Mouse (Mus musculus) right cerebral cortex, postnatal 4 days (tissue): ENCODE data around the gene Tbc1d22a.

Source experiments
- DNase-seq: peaks from one replicate; pipeline ENCODE4 v3.0.0-alpha.2; 2022

Gene Tbc1d22a

DNA sequence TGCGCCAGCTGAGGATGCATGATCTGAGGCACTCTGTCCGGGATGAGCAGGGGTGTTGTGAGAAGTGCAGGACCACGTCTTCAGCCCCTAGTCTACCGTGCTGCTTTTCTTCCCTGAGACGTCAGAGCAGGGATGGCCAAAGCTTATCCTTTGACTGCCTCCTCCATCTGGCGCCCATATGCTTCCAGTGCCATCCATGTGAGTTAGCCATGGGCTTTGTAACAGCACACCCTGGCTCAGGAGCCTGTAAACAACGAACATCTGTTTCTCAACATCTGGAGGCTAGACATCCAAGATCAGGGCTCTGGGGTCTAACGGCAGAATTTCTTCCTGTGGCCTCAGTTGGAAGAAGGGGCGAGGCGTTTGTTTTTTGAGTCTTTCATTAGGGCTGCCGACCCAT is 259.2 kb downstream of the Tbc1d22a start:
- DNase-seq, result no peak

DNA sequence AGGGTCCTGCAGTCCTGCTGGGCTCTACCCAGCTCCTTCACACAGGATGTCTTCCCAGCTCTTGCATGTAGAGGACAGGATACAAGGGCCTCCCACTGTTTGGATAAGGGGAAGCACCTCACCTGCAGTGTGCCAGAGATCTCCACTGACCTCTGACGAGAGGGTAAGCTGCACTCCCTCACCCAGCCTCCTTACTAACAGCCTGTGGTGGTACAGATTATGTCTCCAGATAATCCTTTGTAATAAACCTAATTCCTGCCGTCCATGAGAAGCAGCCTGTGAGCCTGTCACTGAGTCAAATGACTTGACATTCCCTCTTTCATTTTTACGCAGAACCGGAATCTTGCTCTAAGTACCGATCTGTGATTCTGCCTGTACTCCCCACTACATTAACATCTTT is 260.7 kb downstream of the Tbc1d22a start:
- DNase-seq, result no peak

DNA sequence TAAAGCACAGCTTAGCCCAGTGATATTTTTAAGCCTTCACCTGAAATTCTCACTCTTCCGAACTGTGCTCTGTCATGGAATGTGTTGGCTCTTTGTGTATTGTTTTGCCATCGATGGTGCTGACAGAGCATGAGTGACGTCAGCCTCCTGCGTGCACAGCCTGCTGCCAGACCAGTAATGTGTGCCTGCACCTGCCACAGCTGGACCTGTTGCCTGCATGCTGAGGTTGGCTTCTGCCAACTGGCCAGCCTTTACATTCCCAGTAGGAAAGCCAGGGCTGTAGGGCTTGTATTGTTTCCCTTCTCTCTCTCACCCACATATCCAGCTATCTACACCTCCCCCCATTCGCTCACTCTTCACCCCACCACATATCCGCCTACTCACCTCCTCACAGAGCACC is 262.2 kb downstream of the Tbc1d22a start:
- no peak for DNase-seq

DNA sequence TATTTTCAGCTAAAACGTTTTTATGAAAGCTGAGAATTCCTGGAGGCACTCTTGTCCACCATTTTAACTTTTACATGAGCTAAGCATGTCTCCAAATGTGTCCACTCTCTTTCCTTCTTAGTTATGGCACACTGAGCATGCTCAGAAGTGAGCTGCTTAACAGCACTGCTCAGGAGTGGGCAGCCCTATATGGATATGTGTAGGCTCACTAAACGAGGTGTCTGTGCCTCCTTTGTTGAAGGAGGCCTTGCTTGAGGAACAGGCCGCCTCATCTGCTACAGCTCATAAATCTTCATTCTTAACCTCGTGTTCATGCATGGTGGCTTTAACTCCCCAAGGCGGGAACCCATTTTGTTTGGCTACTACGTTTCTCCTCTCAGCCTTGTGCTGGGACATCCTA is 262.8 kb downstream of the Tbc1d22a start:
- DNase-seq, result no peak

DNA sequence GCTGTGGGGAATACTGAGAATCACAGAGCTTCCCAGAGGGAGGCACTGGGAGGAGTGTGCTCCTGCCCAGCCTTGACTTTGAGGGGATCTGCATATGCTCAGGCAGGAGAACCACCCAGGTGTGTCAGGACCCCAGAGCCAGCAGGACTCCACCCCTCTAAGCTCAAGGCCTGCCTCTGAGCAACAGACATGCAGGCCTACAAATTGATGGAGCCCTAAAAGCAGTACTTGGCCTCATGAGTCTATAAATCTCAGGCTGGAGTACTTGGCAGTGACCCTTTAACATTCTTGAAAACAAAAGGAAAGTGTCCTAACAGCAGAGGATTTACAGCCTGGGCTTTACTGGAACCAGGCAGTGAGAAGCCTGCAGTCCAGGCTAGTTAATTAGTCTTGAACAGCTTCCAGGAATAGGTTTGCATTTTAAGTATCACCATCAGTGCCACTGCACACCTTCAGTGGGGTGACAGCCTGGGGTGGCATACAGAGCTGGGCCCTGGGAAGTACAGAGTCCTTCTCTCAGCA is 263.3 kb downstream of the Tbc1d22a start:
- DNase-seq, result no peak

DNA sequence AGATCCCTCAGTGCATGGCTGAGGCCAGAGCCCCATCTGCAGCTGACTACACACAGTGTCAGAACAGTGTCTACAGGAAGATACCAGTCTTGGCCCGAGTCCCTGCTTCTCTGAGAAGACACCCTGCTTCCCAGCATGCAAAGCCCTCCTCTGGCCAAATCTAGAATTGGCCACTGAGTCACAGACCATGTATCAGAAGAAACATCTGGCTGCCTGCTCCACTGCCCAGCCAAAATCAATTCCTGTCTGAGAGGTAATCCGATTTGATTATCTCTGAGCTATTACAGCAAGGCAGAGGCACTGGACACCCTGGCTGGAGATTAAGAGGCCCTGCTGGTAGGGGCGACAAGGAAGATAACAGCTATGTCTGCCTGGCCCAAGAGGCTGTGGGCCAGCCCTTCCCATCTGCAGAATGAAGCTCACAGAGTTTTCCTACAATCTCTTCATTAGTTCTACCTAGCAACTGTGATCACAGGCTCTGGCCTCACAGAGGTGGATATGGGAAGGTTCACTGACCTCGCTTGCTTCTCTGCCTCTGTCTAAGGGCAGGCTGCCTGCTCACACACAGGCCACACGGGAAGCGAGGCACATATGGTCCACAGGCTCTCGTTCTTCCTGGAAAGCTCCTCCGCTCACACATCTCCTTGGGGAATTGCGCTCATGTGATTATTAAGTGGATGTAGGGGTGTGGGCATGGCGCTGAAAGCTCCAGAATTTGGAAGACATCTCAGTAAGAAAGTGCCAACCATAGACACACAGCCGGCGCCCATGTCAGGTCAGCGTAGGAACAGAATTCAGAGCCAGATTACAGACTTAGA is 264.6 kb downstream of the Tbc1d22a start:
- no peak for DNase-seq

DNA sequence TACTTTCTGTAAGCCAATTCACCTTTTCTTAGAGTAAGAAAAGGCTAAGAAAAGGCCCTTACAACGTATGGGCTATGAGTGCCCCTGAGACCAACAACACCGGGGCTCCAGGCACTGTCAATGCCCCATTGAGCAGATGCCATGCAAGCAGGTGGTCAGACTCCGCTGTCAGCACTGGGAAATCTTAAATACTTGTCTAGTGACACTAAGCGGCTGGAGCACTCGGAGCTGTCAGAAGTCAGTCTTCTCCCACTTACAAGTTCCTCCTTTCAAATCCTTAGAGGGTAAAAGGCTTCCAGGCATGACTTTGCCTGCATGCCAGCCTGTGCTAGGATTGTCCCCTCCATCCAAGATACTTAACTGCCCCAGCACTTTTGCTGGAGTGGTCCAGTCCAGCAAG is 268.1 kb downstream of the Tbc1d22a start:
- no peak for DNase-seq

DNA sequence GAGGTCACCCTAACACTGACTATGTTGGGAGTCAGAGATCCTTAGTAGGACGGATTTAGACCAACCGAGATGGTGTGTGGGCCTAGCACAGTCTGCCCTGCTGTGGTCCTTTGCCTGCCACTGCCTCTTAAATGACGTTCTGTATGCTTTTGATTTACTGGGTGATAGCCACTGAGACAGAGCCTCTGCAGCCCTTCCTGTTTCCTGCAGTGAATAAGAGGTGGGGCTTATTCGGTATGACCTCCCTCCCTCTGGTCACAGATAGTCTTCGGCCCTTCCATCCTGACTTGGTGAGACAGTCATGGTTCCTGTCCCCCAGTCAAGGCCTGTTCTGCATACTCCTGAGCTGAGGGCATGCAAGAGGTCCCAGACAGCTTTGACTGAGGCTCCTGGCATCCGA is 271.6 kb downstream of the Tbc1d22a start:
- DNase-seq, result no peak

DNA sequence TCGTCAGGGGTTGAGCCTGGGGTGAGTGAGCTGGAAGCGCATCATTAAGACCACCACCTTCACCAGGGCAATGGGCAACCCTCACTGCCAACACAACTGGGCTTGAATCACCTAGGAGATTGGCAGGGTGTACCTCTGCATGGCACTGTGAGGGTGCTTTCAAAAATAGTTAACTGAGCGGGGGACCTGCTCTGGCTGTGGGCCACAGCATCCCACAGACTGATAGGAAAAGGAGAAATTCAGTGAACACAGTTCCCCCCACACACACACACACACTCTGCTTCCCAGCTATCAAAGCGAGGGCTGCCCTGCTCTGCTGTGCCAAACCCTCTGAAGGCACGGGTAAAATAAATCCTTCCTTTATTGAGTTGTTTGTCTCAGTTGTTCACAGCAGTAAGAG is 273.1 kb downstream of the Tbc1d22a start:
- no peak for DNase-seq

DNA sequence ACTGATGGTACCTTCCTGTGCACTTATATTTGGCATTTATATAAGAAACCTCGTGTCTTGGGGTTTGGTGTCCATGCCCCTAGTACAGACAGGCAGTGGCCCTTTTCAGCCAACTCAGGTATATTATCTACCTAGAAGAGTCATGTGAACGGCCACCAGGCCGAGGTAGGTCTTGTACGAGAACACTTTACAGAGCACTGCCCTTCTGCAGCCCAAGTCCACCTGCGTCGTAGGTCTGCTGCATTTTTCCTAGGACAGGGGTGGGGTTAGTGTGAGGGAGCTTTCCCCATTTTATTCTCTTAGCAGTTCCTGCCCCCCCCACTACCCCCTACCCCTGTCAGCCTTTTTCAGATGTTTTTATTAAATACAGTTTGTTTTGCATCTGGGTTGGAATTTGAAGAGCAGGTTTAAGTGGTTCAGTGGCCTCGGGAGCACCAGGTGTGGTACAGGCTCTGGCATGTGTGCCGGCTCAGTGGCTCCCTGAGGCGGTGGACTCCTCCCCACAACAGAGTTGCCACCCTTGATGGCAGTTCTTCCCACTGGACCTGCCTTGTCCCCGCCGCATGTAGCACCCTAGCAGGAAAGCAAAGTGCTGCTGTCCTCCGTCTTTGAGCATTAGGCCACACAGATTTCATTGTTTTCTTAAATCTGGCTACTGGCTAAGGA is 277.3 kb downstream of the Tbc1d22a start:
- DNase-seq, result no peak

DNA sequence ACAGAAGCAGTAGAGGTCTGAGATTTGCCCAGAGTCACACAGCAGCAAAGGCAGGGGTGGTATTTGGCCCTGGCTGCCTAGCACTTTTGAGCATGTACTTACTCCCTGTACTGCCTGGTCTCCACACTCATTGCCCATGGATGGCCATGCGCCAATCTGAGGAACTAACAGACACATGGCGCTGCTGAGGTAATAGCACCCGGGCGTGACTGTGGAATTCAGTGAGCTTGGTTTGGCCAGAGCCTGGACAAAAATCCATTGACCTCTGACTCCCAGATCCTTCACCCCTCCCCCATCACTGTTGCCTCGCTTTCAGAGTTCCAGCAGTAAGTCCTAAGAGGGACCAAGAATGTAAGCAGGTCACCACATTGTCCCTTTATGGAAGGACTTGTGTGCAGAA is 278.4 kb downstream of the Tbc1d22a start:
- DNase-seq, result no peak

DNA sequence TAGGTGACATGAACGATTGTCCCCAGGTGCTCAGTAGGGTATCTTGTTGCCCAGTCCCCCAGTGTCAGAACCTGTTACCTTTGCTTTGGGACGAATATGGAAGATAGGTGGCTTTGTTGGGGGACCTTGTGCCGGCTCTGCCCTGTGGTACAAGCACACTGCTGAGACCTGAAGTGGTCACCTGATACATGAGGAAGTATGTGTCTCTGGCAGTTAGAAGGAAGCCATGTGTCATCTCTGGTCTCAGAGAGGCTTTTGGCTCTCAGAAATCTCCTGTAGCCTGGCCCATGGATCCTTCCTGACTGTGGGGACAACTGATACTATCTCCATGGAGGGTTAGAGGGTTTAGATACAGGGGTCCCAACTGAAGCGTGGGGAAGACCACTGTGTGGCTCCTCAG is 281.9 kb downstream of the Tbc1d22a start:
- DNase-seq, result no peak

DNA sequence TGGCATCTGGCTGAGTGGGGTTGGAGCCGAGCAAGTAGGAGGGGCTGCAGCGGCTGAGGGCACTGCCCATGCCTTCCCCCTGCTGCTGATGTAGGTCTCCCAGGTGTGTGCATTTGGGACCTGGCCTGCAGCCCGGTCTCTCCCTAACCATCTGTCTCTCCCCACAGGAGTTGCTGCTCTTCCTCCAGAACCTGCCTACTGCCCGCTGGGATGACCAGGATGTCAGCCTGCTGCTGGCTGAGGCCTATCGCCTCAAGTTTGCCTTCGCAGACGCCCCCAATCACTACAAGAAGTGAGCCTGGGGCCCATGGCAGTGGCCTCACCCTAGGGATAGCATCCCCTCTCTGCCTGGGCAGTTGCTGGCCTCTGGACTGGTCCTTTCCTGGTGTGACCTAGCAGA is 282.4 kb downstream of the Tbc1d22a start:
- DNase-seq, result no peak

DNA sequence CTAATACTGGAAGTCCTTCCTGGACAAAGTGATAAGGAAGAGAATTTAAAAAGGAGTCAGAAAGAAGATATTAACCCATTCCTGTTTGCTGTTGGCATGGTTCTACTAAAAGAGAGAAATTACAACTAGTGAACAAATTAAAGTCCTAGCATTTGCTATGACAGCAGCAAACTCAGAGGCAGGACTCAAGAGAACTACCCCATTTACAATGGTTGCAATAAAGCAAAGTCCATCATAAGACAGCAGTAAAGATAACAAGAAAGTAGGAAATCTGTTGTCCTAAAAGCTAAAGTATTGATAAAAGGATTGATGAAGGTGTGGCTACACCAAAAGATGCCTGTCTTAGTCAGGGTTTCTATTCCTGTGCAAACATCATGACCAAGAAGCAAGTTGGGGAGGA is 286.3 kb downstream of the Tbc1d22a start:
- DNase-seq, result no peak

DNA sequence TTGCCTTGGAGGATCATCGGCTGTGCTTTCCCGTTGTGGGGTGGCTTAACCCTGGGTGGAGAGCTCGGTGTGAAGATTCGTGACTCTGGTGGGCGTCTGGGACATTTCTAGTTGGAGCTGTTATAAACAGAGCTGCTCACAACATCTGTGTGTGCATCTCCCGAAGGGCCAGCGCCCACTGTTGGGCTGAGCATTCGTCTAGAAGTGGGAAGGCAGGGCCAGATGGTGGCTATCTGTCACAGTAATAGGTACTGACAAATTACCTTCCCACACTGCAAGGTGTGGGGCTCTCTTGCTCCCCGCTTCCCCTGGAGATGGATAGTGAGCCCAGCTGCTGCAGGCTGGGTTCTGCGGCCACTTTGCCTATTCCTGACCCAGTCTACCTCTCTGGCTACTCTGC is 289.2 kb downstream of the Tbc1d22a start:
- DNase-seq, result no peak

DNA sequence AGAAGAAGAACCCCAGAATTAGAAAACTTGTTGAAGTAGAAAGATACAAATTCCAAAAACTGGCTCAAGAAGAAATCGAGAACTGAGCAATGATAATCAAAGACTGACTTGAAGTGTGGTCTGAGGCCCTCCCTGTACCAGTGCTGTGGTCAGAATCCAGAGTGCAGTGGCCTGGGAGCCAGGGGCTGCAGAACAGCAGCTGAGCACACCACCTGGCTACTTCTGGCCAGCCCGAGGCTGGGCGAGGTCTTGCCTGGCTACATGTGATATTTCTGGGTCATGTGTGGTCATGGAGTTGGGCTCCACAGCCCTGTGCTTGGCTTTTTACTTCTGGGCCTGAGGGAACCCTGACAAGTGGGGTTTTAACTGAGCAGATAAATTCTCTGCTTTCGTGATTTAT is 292.4 kb downstream of the Tbc1d22a start:
- no peak for DNase-seq

DNA sequence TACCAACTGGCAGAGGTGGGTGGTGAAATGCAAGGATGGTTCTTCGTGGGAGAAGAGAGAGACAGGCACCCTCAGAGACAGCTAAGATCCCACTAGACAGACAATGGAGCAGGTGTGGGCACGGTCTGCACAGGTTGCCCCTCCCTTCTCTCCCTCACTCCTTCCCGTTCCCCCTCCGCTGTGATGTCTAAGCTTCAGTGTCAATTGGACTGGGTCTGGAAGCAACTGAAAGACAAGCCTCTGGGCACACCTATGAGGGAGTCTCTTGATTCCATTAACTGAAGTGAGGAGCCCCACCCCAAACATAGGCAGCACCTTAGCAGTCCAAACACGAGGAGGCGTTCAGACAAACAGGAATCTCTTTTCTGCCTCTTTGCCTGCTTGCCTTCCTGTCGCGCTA is 293.3 kb downstream of the Tbc1d22a start:
- DNase-seq, result no peak

DNA sequence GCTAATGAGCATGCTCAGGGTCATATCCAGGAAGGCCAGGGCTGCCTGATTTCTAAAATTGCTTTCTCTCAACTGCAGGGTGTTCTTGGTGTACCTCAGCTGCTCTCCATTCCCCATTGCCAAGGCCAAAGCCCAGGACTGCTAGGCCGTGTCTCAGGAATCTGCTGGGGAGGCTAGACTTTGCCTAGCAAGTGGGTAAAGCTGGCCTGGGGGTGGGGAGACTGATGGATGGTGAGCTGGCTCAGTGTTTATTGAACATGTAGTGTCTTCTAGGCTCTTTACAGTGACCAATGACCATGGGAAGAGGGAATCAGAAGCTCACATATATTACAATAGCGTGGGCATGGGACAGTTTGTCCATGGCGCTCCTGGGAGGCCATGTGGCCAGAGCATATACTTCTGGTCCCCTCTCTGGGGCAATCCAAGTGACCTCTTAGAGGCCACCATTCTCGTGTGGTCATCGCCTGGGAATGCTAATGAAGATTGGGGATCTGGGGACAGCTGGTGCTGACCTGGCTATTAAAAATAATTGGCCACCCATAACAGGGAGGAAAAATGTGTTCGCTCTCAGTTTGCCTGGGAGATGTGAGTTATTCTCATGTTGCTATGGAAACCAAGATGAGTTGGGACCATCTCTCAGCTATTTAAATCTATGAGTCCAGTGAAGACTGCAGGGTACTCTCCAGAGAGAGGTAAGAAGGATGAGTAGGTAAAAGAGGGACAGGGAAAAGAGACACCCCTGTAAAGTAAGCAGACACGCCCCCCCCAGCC is 294.3 kb downstream of the Tbc1d22a start:
- DNase-seq, result no peak

DNA sequence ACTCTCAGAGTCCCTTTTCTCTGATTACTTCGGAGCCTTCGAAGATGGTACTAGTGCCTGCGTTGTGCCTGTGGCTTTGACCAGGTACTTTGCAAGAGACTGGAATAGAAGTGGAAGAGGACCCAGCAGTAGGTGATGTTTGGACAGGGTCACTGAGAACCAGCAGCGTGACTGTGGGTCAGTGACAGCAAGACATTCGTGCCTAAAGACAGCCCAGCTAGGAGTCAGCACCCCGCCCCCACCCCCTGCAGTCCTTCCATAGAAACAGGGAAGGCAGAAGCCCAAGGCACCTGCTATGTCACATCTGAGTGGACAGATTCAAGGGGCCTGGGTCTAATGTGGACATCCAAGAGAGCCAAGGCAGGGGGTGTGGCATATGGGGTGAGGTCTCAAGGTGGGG is 295.3 kb downstream of the Tbc1d22a start:
- DNase-seq, result no peak

DNA sequence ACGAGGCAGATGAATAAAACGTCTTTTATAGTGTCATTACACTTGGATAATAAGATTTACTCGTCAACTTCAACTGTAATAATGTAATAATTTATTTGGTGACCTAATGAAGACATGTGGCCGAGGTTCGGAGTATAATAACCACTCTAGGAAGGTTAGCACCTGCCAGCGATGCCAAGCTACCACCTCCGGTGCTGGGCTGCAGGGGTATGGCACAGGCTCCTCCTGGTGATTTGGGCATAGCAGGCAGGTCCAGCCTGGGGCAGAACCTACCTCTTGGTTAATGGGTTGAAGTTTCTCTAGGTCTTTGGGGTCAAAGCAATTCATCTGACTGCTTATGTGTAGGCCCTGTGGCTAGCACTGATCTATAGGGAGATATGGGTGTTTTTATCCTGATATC is 296.9 kb downstream of the Tbc1d22a start:
- DNase-seq, result no peak

DNA sequence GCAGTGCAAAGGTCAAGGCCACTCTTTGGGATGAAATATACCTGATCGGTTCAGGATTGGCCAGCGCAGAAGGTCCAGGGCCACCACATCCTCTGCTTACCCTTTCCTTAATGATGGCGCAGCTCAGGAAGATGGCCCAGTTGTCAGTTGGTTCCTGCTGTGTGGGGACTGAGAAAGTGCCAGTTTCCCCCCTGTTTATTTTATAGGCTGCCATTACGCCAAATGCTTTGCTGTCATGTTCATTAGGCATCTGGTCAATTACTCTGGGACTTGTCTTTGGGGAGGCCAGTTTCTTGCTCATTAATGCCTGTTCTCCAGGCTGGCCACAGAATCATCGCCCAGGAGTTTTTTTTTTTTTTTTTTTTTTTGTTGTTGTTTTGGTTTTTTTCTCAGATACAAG is 299.1 kb downstream of the Tbc1d22a start:
- DNase-seq, result no peak

DNA sequence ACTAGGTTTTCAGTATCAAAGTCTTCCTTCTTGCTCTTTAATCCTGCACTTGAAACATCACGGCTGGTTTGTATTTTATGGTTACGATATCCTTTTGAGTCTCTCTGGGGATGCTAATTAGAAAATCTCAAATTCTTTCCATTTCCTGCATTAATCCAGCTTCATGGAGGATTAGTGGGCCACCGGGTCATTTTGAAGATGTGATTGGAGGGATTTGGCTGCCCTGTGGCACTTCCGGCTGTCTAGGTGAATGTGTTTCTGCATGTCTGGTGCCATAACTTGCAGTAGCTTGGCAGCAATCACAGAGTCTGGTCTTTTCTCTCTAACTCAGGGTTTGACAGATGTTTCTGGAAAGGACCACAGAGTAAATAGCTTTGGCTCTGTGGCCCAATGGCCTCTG is 305.9 kb downstream of the Tbc1d22a start:
- no peak for DNase-seq

DNA sequence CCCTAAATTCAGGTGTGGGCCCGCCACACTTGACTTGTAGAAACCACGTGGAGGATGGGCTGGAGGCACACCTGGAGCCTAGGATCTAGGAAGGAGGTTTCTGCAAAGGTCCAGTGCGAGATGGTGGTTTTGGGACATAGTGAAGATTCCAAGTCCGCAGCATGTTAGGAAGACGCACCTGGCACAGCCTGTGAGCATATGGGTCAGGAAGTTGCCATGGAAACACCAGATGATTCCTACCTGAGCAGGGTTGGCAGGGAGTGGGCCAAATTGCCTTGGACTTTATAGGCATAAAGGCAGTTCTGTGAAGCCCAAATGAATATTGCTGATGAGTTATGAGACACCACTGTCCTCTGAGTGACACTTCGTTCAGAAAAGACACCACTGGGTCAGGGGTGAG is 321.1 kb downstream of the Tbc1d22a start:
- DNase-seq, result no peak

DNA sequence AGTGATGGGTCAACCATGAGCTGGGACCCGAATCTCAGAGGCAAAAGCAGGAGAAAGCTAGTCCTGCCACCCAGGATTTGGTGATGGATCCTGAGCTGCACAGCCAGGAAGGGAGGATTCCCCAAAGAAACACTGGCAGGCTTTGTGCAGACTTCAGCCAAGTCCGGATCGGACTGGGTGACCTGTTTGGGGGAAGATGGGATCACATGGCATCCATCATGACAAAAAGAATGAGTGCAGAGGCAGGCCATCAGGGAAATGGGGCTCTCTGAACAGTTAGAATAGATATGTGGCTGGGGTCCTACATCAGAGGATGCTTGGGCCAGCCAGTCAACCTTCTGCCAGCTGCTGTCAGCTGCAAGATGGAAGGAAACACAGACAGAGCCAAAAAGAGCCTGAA is 328.1 kb downstream of the Tbc1d22a start:
- no peak for DNase-seq
